Mouse (Mus musculus) T-helper 2 cell (primary cell): ENCODE measurements around the gene Rft1.

Experiments
- in situ Hi-C: fragments of 300-600 bp; cut with MboI, MseI; formaldehyde crosslinking; loops from one replicate; pipeline ENCODE4 v1.15.1; 2025; ENCODE audit warnings: high pct_unique_total_duplicates

Gene Rft1

GRCm38 (mm10) chr14:30653943-30654659 lies at the start of gene Rft1:
Gene Rft1, plus strand, starts transcription at chr14:30654360.
- in situ Hi-C loops: no loop called here

DNA sequence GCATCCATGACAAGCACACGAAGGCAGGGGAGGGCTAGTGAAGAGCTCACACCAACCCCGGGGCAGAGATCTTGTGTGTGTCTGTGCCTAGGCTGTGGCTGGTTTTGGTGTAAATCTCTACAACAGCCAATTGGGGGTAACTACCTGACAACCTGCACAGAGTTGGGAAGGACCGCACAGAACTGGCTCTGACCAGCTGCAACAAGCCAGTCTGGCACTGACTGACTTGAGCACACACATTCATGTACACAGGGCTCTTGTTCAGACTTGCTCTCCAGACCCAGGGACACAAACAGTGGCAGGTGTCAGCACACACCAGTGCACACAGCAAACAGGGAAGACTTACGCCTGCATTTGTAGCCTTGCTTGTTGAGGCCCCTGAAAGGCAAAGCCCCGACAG lies 47.3 kb upstream of the Rft1 start:
- in situ Hi-C loops: no loop called here

DNA sequence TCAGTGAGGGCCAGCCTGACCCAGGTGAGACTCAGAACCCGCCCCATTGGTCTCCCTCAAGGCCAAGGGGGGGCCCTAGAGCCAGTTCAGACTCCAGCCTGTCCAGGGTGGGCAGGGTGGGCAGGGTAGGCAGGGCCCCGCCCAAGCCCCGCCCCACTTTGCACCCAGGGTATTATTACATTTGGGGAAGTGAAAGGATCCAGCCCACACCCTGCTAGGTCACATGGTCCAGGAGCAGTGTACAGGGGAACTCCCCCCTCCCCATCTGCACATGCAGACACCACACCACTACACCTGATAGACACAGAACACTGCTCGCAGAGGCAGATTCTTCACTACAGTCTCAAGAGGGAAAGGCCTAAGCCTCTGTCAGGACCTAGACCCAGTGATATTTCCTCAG lies 46.5 kb upstream of the Rft1 start:
- in situ Hi-C loops: no loop called here

DNA sequence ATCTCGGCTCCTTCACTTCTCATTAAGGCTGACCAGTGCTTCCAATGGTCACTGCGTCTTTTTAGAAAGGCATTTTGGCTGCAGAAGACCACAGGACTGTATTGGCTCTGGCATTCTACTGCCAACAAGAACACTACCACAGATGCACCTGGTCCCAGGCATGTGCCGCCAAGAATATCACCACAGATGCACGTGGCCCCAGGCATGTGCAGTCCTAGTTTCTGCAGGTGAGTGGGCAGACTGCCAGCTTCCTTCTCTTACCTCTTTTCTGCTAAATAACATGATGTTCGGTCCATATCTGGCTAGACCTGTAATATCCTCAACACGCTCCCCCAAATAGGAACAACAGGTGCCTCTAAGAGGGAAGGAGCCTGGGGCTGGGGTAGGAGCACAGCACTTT lies 46.0 kb upstream of the Rft1 start:
- in situ Hi-C loops: no loop called here

DNA sequence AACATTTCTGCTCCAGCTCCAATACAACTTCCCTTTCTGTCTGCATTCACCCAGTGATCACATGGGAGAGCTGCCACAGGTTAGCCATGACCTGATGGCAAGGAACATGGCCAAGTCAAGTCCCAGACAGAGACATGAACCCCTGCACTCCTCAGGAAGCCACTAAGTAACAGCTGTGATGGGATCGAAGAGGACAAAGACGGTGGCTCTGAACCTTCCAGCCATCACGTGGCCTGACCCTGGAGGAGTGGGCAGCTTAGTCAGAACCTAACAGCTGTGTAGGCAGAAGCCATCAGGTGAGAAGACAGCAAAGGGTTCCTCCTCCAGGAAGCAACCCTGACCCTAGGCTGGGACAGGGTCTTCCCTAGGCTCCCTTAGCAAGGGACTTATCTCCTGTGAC lies 44.7 kb upstream of the Rft1 start:
- in situ Hi-C loops: no loop called here

DNA sequence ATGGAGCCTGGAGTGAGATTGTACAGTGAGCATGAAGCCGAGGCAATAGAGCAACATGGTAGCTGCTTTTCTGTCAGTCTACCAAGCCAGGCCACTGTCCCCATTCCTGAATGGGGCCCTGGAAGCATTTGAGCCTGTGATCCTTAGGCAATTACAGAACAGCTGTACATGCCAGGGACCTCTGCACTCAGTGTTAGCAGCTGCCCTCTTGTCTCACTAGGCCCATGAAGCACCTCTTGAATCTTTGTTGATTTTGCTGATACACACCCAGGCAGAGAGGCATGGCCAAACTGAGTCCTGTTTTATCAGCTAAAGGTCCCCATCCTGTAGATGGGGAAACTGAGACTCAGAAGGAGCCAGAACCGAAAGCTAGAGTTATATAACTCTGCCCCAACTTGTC lies 43.9 kb upstream of the Rft1 start:
- in situ Hi-C loops: no loop called here

DNA sequence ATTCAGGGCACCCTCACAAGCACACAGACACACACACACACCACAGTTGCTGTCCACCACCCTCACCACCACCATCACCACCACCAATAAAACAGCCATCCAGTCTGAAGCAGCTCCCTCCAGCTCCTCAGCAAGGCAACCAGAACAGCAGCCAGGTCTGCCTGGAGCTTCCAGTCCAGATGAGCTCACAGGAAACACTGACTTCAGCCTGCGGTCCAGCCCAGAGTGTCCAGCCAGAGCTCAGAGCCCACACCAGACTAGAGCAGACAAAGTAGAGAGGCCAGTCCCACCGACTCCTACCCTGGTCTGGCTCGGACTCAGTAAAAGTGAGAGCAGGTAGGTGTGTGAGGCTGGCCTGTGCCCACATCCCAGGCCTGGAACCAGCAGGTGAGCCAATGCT lies 43.2 kb upstream of the Rft1 start:
- in situ Hi-C loops: no loop called here

DNA sequence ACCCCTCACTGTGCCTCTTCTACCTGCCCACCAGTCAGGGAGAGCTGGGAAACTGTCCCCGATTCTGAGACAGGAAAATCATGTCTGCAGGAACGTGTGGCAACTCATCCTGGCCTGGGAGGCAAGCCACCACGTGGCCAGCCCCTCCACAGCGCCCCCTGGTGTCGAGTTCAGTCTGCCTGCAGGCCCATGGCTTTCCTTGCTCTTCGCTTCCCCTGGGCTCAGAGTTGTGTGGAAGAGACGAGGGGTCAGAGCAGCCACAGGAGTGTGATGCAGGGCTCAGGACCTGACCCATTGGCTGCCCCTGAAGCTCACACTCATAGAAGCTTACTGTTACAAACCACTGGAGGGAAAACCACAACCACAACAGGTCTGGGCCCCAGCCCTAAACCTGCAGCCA lies 41.6 kb upstream of the Rft1 start:
- in situ Hi-C loops: no loop called here

DNA sequence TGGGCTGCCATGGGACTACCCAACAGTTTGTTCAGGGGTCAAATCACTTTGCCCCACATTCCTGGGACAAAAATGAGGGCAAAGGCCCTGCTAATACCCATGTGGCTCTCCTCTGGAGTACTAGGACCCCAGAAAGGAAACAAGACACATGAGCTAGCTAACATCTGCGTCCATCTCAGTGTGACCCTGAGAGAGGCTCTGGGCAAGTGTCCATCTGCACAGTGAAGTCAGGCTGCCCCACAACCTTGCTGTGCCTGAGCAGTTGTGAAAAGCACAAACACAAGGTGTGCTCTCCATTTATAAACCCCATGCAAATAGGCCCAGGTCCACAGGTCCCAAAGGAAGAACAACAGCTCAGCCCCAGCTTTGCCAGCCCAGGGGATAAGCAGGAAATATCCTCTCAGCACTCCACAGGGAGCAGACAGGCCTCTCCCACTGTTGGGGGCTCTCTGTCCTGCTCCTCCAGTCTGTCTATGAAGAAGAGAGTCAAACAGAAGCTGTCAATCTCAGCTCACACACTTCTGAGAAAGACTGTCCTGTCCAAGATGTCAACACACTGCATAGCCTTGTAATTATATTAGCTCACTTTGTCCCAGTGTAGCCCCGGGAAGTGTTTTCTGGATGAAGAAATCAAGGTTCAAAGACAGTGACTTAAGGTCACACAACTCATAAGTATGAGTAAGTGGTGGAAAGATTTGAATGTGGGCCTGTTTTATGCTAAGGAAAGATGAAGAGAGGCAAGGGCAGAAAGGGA lies 41.0 kb upstream of the Rft1 start:
- in situ Hi-C loops: no loop called here

- in situ Hi-C loops: no loop called here
These were observed 37.4 kb upstream of the Rft1 start for GRCm38 (mm10) chr14:30616751-30617150.

- in situ Hi-C loops: no loop called here
These were observed 35.3 kb upstream of the Rft1 start for GRCm38 (mm10) chr14:30618746-30619275.

DNA sequence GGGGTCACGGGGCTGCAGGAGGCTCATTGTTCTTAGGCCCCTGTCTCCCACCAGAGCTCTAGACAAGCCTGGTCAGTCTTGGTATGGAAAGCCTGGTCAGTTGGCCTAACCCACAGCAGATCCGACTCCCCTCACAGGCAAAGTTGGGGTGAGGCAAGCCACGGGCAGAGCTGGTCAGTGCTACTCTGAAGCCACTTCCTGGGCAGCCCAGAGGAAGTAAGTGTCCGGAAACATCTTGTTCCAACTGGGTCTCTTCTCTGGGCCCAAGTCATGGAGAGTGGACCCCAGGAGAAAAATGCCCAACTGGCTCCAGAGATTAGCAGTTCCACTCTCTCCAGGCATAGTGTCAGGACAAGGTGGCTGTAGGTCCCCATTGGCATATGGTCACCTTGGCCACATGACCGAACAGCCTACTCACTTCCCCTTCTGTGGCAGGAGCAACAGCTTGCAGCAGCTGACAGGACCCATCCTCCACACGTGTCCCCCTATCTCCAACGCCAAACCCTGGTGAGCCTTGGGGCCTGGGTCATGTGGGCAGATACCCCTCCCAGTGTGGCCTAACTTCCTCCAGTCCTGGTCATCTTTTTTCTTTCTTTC lies 34.1 kb upstream of the Rft1 start:
- in situ Hi-C loops: no loop called here

DNA sequence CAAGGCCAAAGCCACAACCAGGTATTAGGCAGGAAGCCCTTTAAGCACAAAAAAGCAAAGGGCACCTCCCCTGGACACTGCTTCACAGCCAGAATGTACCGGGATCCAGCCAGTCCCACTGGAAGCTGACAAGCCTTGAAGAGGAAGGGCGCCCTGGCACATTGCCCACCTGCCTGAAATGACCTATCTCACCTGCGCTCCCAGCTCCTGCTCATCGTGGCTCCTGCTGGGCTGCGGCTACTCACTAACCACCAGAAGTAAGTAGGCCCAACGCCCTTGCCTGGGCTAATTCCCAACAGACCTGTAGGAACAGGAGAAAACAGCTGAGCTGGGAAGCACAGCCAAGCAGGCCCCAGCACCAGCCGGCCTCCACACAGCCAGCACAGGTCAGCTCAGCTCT lies 32.0 kb upstream of the Rft1 start:
- in situ Hi-C loops: no loop called here

DNA sequence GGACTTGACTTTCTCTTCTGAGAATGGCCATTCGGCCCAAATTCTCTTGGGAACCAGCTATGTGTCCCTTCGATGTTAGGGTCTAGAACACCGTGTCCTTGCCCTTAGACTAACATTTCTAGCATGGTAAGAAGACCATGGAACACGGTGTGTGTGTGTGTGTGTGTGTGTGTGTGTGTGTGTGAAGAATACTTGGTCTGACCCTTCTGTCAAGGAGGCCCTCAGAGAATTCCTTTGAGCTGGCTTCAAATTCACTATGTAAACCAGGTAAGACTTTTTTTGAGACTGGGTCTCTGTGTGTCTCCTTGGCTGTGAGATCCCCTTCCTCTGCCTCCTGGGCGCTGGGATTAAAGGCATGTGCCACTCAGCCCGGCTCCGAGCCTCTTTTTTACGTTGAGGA lies 31.6 kb upstream of the Rft1 start:
- in situ Hi-C loops: no loop called here

GRCm38 (mm10) chr14:30624277-30624721 lies 29.9 kb upstream of the Rft1 start:
- in situ Hi-C loops: no loop called here

GRCm38 (mm10) chr14:30625131-30625807 lies 28.9 kb upstream of the Rft1 start:
- in situ Hi-C loops: loop anchor here (5.0 kb wide), 1 partner anchor 87 kb away; the partner anchor contains the start of gene Sfmbt1

- in situ Hi-C loops: loop anchor here (5.0 kb wide), 1 partner anchor 86 kb away; the partner anchor contains the start of gene Sfmbt1
These were observed 28.1 kb upstream of the Rft1 start, which contains the start of gene Prkcd for GRCm38 (mm10) chr14:30625856-30626726. Gene Prkcd, minus strand, starts transcription at chr14:30626210.

DNA sequence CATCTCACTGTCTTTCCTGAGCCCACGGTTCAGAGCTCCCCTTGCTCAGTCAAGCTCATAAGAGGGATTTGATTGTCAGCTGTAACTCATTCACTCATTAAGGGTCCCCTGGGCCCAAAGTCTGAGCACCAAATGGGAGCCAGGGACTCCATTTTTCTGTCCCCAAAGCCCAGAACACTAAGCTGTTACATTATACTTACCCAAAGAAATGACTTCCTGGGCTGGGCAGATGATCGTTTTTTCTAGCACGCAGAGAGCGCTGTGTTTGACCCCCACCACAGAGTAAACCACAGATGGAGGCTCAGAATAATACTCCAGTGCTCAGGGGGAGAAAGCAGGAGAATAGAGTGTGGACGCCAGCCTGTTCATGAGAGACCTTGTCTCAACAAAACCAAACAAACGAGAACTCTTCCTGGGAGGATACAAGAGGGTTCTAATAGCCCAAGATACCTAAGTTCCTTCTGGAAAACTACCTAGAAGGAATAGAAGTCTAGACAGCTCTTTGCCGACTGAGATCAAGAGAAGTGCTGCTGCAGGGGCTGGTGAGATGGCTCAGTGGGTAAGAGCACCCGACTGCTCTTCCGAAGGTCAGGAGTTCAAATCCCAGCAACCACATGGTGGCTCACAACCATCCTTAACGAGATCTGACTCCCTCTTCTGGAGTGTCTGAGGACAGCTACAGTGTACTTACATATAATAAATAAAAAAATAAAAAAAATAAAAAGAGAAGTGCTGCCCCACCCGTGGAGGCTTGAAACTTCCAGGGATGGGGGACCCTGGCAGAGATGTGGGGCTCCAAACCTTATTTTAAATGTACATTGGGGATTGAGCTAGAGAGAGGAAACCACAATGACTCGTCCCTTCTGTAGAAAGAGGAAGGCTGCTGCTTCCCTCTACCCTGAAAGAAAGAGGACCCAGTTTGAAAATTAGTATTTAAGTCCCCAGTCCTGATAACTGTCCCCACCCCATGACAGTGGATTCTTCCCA lies 27.1 kb upstream of the Rft1 start:
- in situ Hi-C loops: loop anchor here (5.0 kb wide), 1 partner anchor 85 kb away; the partner anchor contains the start of gene Sfmbt1

DNA sequence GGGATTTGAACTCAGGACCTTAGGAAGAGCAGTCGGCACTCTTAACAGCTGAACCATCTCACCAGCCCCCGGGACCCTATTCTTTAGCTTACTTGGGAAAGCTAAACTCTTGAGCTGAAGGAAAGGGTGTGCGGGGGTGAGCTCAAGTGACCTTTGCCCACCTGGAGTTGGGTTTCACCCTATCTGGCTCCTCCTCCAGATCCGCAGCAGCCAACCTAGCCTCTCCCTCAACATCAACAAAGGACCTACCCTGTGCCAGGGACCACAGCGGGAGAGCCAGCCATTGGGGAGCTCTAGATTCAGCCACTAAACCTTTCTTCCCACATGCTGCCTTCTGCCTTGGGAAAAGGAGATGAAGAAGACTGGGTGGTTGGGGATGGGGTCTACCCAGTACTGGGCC lies 25.9 kb upstream of the Rft1 start:
- in situ Hi-C loops: loop anchor here (5.0 kb wide), 1 partner anchor 84 kb away; the partner anchor contains the start of gene Sfmbt1
